Mouse (Mus musculus) bone marrow macrophage, adult 2 months (primary cell): Measurements from ENCODE around the gene BC049715.

ENCODE experiments used
- CTCF ChIP-seq: IDR thresholded peaks from 2 replicates; pipeline ENCODE4 v1.5.1; 2012; ENCODE audit warnings: low read depth, mild to moderate bottlenecking, low read length, moderate library complexity
- POLR2A ChIP-seq: IDR thresholded peaks from 2 replicates; pipeline ENCODE4 v1.6.1; 2012; ENCODE audit warnings: mild to moderate bottlenecking, low read depth, low read length, borderline replicate concordance

DNA sequence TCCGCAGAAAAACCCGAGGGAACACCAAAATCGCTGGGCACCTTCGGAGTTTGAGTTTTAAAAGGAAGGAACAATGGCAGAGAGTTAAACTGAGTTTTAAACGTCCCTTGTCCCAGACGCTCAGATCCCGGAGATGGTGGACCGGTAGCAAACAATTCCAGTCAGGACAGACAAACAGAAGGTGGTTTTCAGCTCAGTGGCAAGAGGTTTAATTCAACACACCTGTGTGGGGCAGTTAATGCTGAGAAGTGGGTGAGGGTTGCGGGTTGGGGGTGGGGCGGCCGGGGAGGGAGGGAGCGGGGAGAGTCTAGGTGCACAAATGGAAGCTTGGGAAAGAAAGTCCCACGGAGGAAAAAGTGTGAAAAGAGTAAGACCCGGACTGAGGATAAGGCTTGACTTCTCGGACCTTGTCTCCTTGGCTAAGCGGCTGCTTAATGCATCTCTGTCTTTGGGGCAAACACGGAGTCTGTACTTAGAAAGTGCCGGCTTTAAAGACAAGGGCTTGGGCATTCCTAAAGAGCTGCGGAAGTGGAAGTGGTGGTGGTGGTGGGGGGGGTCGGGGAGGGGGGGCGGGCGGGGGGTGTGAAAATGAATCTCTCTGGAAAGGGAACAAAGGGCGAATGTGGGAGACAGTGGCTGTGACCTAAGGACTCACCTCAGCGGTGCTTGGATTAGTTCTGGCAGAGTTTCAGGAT, 33.4 kb upstream of the BC049715 start:
- TF ChIP-seq CTCF (no peak), POLR2A (no peak)
